Mouse (Mus musculus) cerebellum, postnatal 4 days (tissue): Measurements from ENCODE around the gene Zfp706.
A peak's percentile ranks its signal among the peaks of the same experiment; 100 is the strongest.
"Not testable (repeated sequence)": the region's sequence is repeated elsewhere in the genome, so short reads cannot be mapped to it uniquely, and the experiment has no call there.

Experiments
- DNase-seq, 2 experiments: peaks; one replicate each; pipeline ENCODE4 v3.0.0; 2022; ENCODE audit warnings: low spot score in 2 of 2, mixed read lengths in 1 of 2

Zfp706 gene

GRCm38 (mm10) chr15:37008546-37008945, 973 bp upstream of the Zfp706 start:
- DNase-seq, result no peak

- no peak for DNase-seq
Observed at GRCm38 (mm10) chr15:37007959-37008419, 416 bp upstream of the Zfp706 start.

- no peak for DNase-seq
Observed at GRCm38 (mm10) chr15:37006475-37007164, 953 bp downstream of the Zfp706 start.

DNA sequence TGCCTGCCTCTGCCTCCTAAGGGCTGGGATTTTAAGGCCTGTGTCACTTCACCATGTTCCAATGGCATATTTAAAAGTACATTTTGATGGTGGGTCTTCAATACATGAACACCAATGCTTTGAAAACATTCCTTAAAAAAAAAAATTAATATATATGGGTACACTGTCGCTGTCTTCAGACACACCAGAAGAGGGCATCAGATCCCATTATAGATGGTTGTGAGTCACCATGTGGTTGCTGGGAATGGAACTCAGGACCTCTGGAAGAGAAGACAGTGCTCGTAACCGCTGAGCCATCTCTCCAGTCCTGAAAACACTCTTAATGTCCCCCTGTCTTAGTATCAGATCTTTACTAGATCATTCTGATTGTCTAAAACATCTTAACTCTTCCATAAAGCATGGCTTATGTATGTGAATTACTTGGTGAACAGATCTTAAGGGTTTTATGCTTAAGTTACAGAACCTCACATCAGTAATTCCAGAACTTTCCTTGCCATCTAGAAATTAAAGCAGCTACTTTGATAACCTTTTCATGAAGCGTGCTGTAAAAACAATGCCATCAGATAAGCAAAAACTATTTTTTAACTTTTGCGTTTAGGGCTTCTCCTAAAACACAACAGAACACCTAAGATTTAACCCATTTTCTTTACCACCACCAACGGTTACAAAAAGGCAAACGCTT, 1.6 kb downstream of the Zfp706 start:
- no peak for DNase-seq

DNA sequence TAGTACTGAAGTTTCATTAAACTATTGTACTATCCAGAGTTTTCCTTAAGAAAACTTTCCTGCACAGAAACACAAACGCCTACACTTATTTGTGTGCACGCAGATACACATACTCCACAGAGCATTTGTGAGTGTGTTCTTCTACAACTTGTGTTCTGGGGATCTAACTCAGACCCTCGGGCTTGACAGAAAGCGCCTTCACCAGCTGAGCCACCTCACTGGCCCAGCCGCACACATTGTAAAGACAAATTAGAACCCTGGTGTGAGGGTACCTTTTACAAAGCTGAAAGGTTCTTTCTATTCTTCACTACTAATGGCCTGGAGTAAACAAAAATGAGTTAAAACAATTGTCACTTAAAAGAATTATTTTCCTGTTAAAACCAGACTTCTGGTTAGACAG, 2.7 kb downstream of the Zfp706 start:
- peak in 1 of 2 experiments; percentile 7 for DNase-seq

DNA sequence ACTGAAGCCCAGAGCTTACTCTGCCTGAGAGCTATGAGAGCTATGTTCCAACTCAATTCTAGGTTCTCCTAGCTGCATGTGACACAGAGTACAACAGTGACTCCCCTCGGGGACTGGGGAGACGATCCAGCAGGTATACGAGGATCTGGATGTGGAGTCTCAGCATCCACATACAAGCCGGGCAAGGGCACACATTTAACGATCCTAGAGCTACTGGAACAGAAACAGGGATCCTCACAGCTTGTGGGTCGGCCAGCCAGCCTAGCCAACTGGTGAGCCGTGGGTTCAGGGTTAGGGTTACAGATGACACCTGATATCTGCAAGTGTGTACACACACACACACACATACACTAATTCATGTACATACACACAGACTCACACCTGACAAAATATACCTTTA, 5.3 kb downstream of the Zfp706 start:
- no peak for DNase-seq

DNA sequence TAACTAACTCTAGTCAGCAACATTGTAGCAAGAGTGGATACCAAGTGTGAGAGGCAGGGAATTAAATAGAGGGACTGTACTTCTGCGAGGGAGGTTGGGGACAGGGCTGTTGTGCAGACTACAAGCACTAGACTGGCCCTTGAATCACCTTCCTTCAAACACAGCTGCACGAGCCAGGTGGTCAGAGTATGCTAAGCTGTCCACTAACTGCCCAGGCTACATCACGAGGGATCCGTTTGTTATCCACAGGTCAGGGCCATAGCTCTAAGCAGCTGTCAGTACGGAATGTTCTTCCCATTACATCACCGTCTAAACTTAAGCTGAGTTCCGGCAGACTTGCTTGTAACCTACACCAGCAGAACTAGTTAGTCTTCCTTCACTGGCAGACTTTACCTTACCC, 8.0 kb downstream of the Zfp706 start:
- not testable (repeated sequence) for DNase-seq

- DNase-seq, result no peak
Observed at GRCm38 (mm10) chr15:36995166-36995565, 12.4 kb downstream of the Zfp706 start.

- DNase-seq, result no peak
Observed at GRCm38 (mm10) chr15:36994665-36995064, 12.9 kb downstream of the Zfp706 start.

DNA sequence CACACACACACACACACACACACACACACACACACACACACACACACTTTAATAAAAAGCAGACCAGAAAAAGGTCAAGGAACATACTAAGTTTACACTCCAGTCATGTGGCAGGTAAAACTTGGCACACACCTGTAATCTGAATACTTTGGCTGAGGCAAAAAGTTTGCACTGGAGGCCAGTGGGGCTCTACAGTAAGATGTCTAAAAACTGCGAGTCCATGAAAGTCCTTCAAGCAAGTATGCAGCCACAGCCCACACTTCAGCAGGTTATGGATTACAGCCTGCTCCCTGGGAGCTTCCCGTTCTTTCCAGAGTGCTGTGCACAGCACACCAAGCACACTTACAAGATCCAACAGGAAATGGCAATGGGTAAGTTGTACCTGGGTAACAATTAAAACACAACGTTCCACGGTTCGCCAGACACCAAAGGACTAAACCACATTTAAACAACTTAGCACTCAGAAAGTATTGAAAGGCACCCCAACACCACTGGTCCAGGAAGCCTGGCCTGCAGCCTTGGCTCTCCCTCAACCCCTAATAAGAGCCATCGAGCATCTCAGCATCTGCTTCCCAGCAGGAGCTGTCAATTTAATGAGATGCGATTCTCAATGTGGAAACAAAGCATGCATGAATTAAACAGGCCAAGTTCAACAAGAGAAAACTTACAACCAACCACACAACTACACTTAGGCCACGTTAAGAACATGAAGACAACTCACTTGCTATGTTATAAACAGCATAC, 14.0 kb downstream of the Zfp706 start:
- no peak for DNase-seq

DNA sequence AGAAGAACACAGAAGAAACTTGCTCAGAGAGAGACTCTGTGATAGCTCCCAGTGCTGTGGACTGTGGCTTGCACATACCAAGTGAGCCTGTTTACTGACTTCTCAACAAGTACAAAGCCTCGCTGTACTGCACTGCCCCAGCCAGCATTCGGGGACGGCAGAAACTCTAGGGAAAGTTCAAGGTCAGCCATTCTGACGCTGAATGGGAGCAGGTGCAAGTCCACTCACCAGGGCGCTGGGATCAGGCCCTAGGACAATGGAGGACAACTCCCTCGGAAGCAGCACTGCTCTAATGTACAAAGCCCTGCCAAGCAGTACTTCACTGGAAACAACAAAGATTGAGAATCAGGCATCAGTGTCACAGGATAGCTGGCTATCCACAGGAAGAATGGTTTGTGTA, 16.2 kb downstream of the Zfp706 start:
- DNase-seq, result no peak

GRCm38 (mm10) chr15:36989922-36990321, 17.7 kb downstream of the Zfp706 start:
- DNase-seq, result no peak

DNA sequence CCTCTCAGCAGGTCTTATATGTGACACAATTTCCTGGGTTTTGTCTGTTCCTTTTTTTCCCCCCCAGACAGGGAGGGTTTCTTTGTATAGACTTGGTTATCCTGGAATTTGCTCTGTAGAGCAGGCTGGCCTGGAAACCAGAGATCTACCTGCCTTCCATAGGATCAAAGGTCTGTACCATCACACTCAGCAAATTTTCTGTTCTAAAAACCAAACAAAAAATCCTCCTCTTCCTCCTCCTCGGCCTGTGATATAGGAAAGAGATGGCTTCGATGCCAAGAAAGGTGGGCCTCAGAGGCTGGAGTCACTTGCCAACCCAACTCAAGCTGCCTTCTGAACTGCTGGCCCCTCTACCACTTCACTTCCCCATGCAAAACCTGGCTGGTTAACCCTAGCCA, 18.9 kb downstream of the Zfp706 start:
- DNase-seq, result no peak

GRCm38 (mm10) chr15:36987976-36988717, 19.4 kb downstream of the Zfp706 start:
- DNase-seq, result no peak

DNA sequence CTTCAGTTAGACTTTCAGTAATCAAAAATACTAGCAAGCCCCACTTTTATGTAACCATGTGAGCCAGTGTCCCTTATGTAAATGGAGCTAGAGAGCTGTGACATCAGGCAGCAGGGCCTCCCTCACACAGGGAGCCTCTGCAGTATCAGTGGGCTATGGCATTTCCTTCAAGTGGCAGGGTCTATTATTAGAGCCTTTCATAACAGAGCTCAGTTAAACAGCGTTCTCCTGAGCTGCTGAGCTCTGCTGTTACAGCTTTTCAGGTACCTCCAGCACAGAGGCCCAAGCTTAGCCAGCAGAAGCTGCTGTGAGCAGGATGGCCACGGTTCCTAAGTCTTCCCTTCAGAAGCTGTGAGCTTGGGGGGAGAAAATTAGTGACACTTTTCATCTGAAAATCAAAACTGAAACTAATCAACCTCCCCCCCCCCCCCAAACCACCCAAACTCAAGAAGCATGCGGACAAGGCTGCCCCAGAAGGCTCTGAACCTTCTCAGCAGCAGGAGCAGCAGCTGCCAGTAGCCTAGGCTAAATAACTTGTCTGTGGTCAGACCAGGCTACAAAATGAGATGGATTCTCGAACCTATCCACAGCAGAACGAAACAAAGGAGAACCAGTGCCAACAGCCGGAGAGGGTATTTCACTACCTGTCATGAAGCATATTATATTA, 20.2 kb downstream of the Zfp706 start:
- peak in 1 of 2 experiments; percentile 15 for DNase-seq

DNA sequence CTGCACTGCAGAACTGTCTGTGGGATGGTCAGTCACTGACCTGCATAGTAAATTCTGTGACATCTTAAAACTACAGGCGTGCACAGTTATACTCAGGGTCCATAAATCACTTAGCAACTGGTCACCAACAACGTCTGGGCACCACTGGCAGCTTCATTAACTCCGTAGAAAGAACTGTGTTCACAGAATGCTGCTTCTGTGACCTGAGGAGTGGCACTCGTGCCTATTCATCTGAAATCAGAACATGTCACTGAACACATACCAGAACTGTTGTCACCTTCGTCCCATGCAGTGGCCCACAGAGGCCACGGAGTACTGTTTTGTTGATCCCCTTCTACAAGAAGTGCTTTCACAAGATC, 22.0 kb downstream of the Zfp706 start:
- peak in 1 of 2 experiments; percentile 6 for DNase-seq

DNA sequence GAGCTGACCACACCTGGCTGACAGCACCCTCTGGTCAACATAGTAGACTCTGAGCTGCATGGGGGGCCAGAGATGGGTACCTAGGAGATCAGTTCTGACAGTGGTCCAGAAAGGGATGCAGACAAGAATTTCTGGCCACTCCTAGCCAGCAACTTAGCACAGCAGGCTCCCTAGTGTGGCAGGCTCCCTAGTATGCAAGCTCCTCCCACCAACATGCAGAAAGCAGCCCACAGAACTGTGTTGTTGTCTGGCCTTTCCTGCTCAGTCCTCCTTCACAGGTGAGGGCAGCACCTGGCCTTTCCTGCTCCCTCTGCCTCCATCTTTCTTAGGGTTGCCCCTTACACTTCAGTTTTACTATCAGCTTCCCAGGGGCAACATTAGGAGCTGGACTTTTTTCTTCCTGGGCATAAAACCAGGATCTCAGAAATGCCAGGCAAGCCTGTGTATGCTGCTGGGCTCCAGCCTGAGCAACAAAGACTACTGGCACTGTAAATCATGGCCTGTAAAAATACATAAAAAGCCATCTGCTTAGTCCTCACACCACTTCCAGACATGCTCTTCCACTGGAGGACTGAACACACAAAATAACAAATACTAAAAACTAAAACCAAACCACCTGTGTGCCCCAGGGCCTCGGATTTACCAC, 22.5 kb downstream of the Zfp706 start:
- DNase-seq, result no peak

DNA sequence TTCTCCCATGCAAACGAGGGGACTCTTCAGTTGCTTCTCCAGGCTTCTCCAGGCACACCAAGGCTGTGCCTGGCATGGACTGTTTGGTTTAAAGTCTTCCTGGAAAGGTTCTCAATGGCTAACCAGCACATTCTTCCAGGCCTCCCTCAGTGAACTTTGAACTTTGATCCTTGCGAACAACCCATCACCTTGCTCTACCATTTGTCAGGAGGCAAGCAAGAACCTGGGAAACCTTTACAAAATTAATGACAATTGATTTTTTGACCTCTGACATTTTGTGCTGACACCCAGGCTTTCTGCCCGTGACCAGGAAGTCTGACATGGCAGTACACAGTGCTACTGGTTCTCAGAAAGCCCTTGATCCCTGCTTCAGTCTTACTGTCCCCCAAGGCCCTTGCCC, 24.1 kb downstream of the Zfp706 start:
- no peak for DNase-seq

DNA sequence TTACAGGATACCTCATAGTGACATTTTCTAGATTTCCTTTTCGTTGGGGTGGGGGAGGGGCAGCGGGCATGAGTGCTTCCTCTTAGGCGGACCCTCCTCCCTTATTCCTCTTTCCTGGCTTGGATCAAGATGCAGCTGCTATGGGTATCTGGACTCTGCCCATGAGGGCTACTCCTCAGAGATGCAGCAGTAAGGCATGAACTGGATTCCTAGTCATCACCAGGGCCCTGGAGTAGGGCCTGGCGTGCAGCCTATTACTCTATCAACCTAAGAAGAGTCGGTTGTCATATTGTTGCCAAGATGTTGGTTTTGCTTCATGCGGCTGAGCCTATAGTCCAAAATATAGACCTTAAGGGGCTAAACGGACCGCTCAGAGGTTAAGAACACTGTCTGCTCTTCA, 27.3 kb downstream of the Zfp706 start:
- DNase-seq, result no peak

GRCm38 (mm10) chr15:36979488-36980201, 27.9 kb downstream of the Zfp706 start:
- peak in 1 of 2 experiments; percentile 47 for DNase-seq
